17 mouse cellular contexts compared by ENCODE assay signal in the genomic region with DNA sequence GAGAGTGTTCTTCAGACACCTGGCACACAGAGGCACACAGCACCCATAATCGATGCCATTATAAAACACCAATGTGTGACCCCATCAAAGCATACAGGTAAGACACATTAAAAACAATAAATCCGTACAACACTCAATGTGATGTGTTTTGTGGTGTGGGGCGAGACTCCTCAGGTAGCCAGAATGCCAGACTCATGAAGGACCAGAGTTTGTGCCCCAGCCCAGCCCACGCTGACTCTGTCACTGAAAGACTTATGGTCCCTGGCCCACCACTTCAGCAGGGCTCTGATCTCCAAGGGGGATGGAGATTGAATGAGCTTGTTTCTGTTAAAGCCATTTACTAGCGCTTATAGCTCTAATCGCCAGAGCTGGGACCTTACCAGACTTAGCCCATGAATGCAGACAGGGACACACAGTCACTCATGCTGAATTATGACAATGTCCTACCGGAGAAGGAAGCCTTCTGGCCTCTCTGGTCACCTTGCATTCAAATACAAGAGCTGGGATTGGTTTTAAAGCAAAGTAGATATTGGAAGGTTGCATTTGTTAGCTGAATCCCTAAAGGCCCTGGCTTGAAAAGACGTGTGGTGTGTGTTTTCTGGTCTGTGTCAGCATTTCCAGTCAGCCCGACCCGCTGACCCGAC.
A peak's percentile ranks its signal among the peaks of the same experiment; 100 is the strongest.
DNase-seq lines count a peak whose midpoint lies in the region; ATAC-seq lines count a peak whose summit lies in the region.
"Had no signal": no experiment of that assay in that cellular context is flagged by ENCODE, and none has a peak within 500 bp of the region (broad histone marks: within the 10 kb centered on the region; RNA-seq: fewer than 3 reads in every experiment).

No protein-coding gene starts in this region.

- no peak for DNase-seq in kidney, adult 11 months
- DNase-seq in neural tube, embryonic 10.5 days (ENCODE audit: extremely low spot score, low spot score) = peak; percentile 19
- DNase-seq in embryonic facial prominence, embryonic 10.5 days (ENCODE audit: low spot score) = no peak
- DNase-seq in neural tube, embryonic 11.5 days (ENCODE audit: low spot score) = no peak
- DNase-seq in thymus, postnatal 14 days = no peak
- DNase-seq: cerebellum, adult 9-10 months; gastrocnemius, adult 2 months; kidney, adult 2 months; layer of hippocampus, postnatal 36 days; spleen, adult 18-20 months; thymus, postnatal 25 days had no signal

- H3K4me1 ChIP-seq in kidney, embryonic 16.5 days (ENCODE audit: insufficient read depth, low read length) = peaks cover 21% of the 10 kb centered on the region
- H3K4me1 ChIP-seq in neural tube, embryonic 15.5 days = peaks cover 5% of the 10 kb centered on the region; the same call in 1 of the 2 replicates
- peaks cover 43% of the 10 kb centered on the region for H3K4me1 ChIP-seq in embryonic facial prominence, embryonic 10.5 days
- H3K4me1 ChIP-seq in neural tube, embryonic 11.5 days (ENCODE audit: control insufficient read depth, insufficient read depth, low read length) = peaks cover 9% of the 10 kb centered on the region; the same call in 1 of the 2 replicates
- H3K4me1 ChIP-seq: forebrain, embryonic 15.5 days; hindbrain, embryonic 15.5 days; liver, embryonic 15.5 days had no signal

- 34% methylated on average over 11 of the region's 11 CpGs for WGBS in kidney, embryonic 16.5 days
- WGBS in neural tube, embryonic 15.5 days = 50% methylated on average over 11 of the region's 11 CpGs
- WGBS in embryonic facial prominence, embryonic 10.5 days = 63% methylated on average over 11 of the region's 11 CpGs
- 43% methylated on average over 11 of the region's 11 CpGs for WGBS in neural tube, embryonic 11.5 days

- H3K4me3 ChIP-seq in kidney, embryonic 16.5 days (ENCODE audit: low read length) = no peak overlapping the region
- no peak overlapping the region for H3K4me3 ChIP-seq in neural tube, embryonic 15.5 days (replicated peaks)
- H3K4me3 ChIP-seq in embryonic facial prominence, embryonic 10.5 days = no peak overlapping the region
- H3K4me3 ChIP-seq in neural tube, embryonic 11.5 days (ENCODE audit: low read depth, low read length) = no peak overlapping the region
- H3K4me3 ChIP-seq: forebrain, embryonic 15.5 days; gastrocnemius, adult 2 months; hindbrain, embryonic 15.5 days; liver, embryonic 15.5 days; neural tube, embryonic 12.5 days had no signal

- no peak for ATAC-seq in kidney, embryonic 16.5 days (ENCODE audit: low FRiP score, low TSS enrichment)
- no peak for ATAC-seq in neural tube, embryonic 15.5 days (ENCODE audit: low FRiP score)
- no peak for ATAC-seq in neural tube, embryonic 11.5 days (ENCODE audit: insufficient read depth, low FRiP score, low TSS enrichment)

- no peaks in the 10 kb centered on the region for H3K36me3 ChIP-seq in kidney, embryonic 16.5 days (ENCODE audit: insufficient read depth, low read length)
- H3K36me3 ChIP-seq in neural tube, embryonic 15.5 days = no peaks in the 10 kb centered on the region
- H3K36me3 ChIP-seq in embryonic facial prominence, embryonic 10.5 days (replicated peaks) = no peaks in the 10 kb centered on the region
- no peaks in the 10 kb centered on the region for H3K36me3 ChIP-seq in neural tube, embryonic 11.5 days (ENCODE audit: control insufficient read depth, insufficient read depth, low read length)
- H3K36me3 ChIP-seq: forebrain, embryonic 15.5 days; hindbrain, embryonic 15.5 days; liver, embryonic 15.5 days; neural tube, embryonic 12.5 days had no signal

- H3K27ac ChIP-seq in kidney, embryonic 16.5 days (ENCODE audit: low read length) = 0 out of 2 replicates have a peak overlapping the region, but pooled peaks have one; percentile 15
- no peak overlapping the region for H3K27ac ChIP-seq in neural tube, embryonic 15.5 days (replicated peaks)
- peak overlapping the region; percentile 70 for H3K27ac ChIP-seq in embryonic facial prominence, embryonic 10.5 days (replicated peaks)
- 0 out of 2 replicates have a peak overlapping the region, but pooled peaks have one; percentile 27 for H3K27ac ChIP-seq in neural tube, embryonic 11.5 days (ENCODE audit: low read depth, low read length)
- H3K27ac ChIP-seq: forebrain, embryonic 15.5 days; gastrocnemius, adult 2 months; hindbrain, embryonic 15.5 days; liver, embryonic 15.5 days; neural tube, embryonic 12.5 days had no signal

- H3K9me3 ChIP-seq in kidney, embryonic 16.5 days (ENCODE audit: low read length) = no peaks in the 10 kb centered on the region; the same call in 1 of the 2 replicates
- H3K9me3 ChIP-seq in neural tube, embryonic 15.5 days (replicated peaks) = no peaks in the 10 kb centered on the region
- H3K9me3 ChIP-seq in embryonic facial prominence, embryonic 10.5 days = no peaks in the 10 kb centered on the region
- no peaks in the 10 kb centered on the region for H3K9me3 ChIP-seq in neural tube, embryonic 11.5 days (ENCODE audit: control insufficient read depth, low read length)
- H3K9me3 ChIP-seq: forebrain, embryonic 15.5 days; hindbrain, embryonic 15.5 days; liver, embryonic 15.5 days; neural tube, embryonic 12.5 days had no signal

- no peaks in the 10 kb centered on the region for H3K27me3 ChIP-seq in kidney, embryonic 16.5 days (ENCODE audit: insufficient read depth, low read length)
- no peaks in the 10 kb centered on the region for H3K27me3 ChIP-seq in neural tube, embryonic 15.5 days (replicated peaks)
- H3K27me3 ChIP-seq in embryonic facial prominence, embryonic 10.5 days (replicated peaks; ENCODE audit: low read depth, poor library complexity, severe bottlenecking) = no peaks in the 10 kb centered on the region
- H3K27me3 ChIP-seq in neural tube, embryonic 11.5 days (ENCODE audit: control insufficient read depth, insufficient read depth, low read length) = no peaks in the 10 kb centered on the region
- H3K27me3 ChIP-seq: forebrain, embryonic 15.5 days; hindbrain, embryonic 15.5 days; liver, embryonic 15.5 days; neural tube, embryonic 12.5 days had no signal

- no peak overlapping the region for H3K9ac ChIP-seq in kidney, embryonic 16.5 days (replicated peaks; ENCODE audit: low read length)
- no peak overlapping the region for H3K9ac ChIP-seq in neural tube, embryonic 15.5 days (replicated peaks)
- H3K9ac ChIP-seq in neural tube, embryonic 11.5 days (ENCODE audit: low read length) = no peak overlapping the region
- H3K9ac ChIP-seq: forebrain, embryonic 15.5 days; hindbrain, embryonic 15.5 days; liver, embryonic 15.5 days; neural tube, embryonic 12.5 days had no signal

- no peak overlapping the region for H3K4me2 ChIP-seq in kidney, embryonic 16.5 days (replicated peaks; ENCODE audit: low read depth, low read length)
- no peak overlapping the region for H3K4me2 ChIP-seq in neural tube, embryonic 15.5 days
- no peak overlapping the region for H3K4me2 ChIP-seq in neural tube, embryonic 11.5 days (ENCODE audit: low read depth)
- H3K4me2 ChIP-seq: forebrain, embryonic 15.5 days; hindbrain, embryonic 15.5 days; liver, embryonic 15.5 days; neural tube, embryonic 12.5 days had no signal
